Mouse (Mus musculus): Measurements from ENCODE around the gene Ciao1.

The Ciao1 gene

DNA sequence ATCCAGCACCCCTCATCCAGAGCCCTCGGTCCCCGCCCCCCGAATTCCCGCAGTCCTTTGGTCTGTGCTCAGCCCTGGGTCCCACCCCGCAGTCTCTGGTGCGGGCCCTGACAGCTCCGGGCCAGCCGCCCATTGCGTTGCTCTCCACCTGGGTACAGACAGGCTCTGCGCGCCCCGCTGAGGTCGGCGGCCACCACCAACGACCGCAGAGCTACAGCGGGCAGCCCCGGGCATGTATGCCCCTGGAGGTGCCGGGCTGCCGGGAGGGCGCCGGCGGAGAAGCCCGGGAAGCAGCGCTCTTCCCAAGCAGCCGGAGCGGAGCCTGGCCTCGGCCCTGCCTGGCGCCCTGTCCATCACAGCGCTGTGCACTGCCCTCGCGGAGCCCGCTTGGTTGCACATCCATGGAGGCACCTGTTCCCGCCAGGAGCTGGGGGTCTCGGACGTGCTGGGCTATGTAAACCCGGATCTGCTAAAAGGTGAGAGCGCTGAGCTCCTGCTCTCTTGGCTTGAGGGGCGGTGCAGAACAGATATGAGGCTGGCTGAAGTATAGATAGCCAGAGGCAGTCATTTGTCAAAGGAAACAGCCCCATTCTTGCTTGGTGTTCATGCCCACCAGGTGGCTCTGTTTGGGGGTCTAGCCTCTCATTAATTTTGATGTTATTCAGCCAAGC is 853 bp upstream of the Ciao1 start:
- 2% methylated on average over 39 of the region's 39 CpGs for WGBS

- 97% methylated on average over 2 of the region's 2 CpGs for WGBS
These were observed 7.6 kb downstream of the Ciao1 start for GRCm38 (mm10) chr2:127240065-127240464.

DNA sequence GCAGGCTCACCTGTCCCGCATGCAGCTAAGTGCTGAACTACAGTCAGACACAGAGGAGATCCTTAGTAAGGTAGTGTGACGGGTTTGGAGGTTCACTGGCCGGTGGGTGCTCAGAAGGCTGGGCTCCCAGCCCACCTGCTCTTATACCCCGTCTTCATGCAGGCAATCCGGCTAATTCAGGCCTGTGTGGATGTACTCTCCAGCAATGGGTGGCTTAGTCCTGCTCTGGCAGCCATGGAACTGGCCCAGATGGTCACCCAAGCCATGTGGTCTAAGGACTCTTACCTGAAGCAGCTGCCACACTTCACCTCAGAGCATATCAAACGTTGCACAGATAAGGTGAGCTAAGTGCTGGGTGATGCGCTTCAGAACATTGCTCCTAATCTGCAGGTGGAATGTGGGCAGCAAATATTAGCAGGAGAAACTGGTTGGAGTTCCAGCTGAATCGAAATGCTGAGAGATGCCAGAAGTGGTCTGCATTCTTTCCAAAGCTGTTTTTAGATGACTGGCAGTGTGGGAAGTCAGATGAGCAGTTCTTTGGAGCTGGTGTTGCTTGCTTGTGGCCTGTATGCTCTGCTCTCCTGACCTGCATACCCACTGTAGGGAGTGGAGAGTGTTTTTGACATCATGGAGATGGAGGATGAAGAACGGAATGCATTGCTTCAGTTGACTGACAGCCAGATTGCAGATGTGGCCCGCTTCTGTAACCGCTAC is 9.6 kb downstream of the Ciao1 start:
- 94% methylated on average over 11 of the region's 11 CpGs for WGBS

GRCm38 (mm10) chr2:127225261-127225660 is 22.4 kb downstream of the Ciao1 start:
- WGBS, result 97% methylated on average over 3 of the region's 3 CpGs

DNA sequence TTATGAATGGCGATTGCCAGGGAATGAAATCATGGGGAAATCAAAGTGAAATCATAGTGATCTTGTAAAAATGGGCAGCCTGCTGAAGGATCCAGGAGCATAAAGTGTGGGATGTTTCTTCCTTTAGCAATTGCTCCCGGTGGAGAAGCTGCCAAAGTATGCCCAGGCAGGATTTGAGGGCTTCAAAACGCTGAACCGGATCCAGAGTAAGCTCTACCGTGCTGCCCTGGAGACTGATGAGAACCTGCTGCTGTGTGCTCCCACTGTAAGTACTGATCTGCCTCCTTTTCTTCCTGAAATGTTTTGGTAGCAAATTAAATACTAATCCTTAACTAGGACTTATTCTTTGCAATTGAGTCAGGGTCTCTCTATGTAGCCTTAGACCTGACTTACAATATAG is 29.9 kb downstream of the Ciao1 start:
- WGBS, result 88% methylated on average over 5 of the region's 5 CpGs

DNA sequence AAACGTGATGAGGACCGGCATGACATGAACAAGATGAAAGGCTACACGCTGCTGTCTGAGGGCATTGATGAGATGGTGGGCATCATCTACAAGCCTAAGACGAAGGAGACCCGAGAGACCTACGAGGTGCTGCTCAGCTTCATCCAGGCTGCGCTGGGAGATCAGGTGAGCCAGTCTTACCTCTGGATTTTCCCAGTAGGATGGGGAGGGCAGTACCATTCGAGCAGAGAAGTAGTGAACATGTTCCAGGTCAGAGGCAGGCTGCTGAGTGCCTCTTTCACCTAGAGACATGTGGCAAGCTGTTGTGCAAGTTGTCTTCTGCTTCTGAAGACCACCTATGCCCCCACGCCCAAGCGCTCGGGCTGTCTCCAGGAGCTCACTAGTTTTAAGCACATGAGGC is 36.9 kb downstream of the Ciao1 start:
- 92% methylated on average over 11 of the region's 11 CpGs for WGBS

DNA sequence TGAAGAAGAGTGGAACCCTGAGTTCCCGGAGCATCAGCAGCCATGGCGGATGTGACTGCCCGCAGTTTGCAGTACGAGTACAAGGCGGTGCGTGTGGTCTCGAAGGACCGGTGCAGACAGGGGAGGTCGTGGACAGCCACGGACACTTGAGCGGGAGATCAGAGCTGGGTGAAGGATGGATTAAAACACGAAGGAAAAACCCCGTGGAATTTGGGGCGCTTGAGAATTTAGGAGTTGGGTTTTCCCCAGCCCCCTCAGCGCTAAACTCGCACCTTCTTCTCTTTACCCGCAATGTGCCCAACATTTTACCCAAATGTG is 39.2 kb downstream of the Ciao1 start:
- WGBS, result under 1% methylated on average over 17 of the region's 17 CpGs

DNA sequence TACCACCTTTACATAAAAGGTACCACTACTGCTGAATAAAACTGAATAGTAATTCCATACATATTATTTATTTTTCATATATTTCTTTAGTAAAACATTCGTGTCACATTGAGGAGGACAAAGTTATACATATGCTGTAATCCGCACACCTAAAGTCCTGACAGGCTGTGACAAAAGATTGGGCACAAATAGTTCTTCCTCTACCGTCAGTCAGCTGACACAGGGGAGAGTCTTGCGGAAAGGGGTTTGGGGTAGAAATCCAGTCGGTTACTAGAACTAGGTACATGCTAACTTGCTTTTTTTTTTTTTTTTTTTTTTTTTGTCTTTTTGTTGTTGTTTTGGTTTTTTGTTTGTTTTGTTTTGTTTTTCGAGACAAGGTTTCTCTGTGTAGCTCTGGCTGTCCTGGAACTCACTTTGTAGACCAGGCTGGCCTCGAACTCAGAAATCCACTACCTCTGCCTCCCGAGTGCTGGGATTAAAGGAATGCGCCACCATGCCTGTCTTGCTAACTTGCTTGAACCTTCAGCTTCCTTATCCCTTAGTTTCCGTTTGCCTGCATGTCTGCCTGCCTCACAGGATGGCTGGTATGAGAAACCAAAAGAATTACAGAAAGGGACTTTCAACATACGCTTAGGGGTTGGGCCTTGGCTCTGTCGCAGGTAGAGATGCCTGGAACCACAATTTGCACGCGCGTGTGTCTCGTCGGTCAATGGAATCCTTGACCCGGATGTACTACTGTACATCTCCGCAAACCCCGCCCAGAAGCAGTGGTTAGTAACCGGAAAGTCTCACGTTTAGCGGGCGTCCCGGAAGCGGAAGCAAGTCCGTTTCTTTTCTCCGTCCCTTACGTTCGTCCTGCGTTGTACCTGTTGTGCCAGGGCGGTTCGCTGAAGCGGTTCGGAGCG is 39.8 kb downstream of the Ciao1 start, which contains the start of the genes 1810024B03Rik and Snrnp200:
Gene 1810024B03Rik (minus strand): TSS at position 734 of the 905 bp plus-strand sequence.
Gene Snrnp200 (plus strand): TSS at position 840 of the 905 bp plus-strand sequence.
- WGBS, result 12% methylated on average over 36 of the region's 36 CpGs

DNA sequence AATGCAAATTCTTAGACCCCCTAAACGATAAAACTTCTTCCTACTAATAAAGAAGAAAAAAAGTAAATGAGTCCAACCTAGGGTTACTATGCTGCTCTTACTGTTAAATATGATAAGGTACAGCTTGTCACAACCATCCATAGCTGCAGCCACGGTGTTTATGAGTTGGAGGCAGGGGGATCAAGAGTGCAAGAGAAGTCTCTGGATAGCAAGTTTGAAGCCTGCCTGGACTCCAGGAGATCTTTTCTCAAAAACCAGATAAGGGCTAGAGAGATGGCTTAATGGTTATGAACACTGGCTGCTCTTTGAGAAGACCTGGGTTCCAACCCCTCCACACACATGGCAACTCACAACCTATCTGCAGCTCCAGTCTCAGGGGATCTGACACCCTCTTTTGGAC is 40.7 kb downstream of the Ciao1 start:
- 93% methylated on average over 2 of the region's 2 CpGs for WGBS

DNA sequence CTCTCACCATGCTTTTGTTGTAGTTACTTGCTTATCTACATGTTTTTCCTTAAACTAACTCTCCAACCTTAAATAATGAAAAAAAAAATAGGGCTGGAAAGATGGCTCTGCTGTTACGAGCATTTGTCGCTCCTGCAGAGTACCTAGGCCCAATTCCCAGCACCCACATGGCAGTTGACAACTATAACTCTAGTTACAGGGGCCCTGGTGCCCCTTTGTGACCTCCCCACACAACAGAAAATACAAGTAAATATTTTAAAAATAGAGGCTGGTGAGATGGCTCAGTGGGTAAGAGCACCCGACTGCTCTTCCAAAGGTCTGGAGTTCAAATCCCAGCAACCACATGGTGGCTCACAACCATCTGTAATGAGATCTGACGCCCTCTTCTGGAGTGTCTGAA is 41.7 kb downstream of the Ciao1 start:
- WGBS, result 93% methylated on average over 4 of the region's 4 CpGs

- WGBS, result 18% methylated on average over 3 of the region's 3 CpGs
These were observed 42.7 kb downstream of the Ciao1 start for GRCm38 (mm10) chr2:127204932-127205331.
